Mouse (Mus musculus) liver, embryonic 14.5 days (tissue): ENCODE measurements at regions not wholly inside any gene's neighbourhood (a gene's known extent, or its start where the extent isn't known, plus 50 kb on each side); places are given as distances from the start of the nearest gene placed in this dataset.

Experiments
- ATAC-seq: fragments of 200-750 bp; cut with Nextera tagmentation; 2 replicates; pipeline ENCODE4 v1.8.0; 2017; ENCODE audit warnings: moderate number of reproducible peaks, mild to moderate bottlenecking, moderate library complexity; ENCODE audit not compliant: insufficient read depth
- DNase-seq, 3 experiments: peaks; one replicate each; pipeline ENCODE4 v3.0.0-alpha.2; 2012 to 2013; ENCODE audit warnings: low read depth in 3 of 3, low spot score in 3 of 3
- H3K27ac ChIP-seq: fragments of 300-500 bp; sonication (generic); 2 replicates; pipeline ENCODE4 v1.5.1; 2014; ENCODE audit warnings: moderate library complexity, mild to moderate bottlenecking, control low read depth, inconsistent platforms
- H3K27me3 ChIP-seq: fragments of 300-500 bp; sonication (generic); 2 replicates; pipeline ENCODE4 v1.6.1; 2014; ENCODE audit warnings: mild to moderate bottlenecking, low read length, moderate library complexity; ENCODE audit not compliant: control insufficient read depth, insufficient read depth
- H3K36me3 ChIP-seq: fragments of 300-500 bp; sonication (generic); replicated peaks from 2 replicates; pipeline ENCODE4 v1.6.1; 2014; ENCODE audit warnings: low read depth; ENCODE audit not compliant: control insufficient read depth, insufficient read depth
- H3K4me1 ChIP-seq, 2 experiments: fragments of 200-500 bp in 1 of 2; fragments of 300-500 bp in 1 of 2; sonication (generic) in 1 of 2; replicated peaks; 2 replicates each; pipeline ENCODE4 v1.6.1; 2012 to 2014; ENCODE audit warnings: antibody characterized with exemption in 1 of 2, inconsistent platforms in 1 of 2, low read length in 1 of 2; ENCODE audit not compliant: control insufficient read depth in 2 of 2, insufficient read depth in 2 of 2
- H3K4me2 ChIP-seq: fragments of 300-500 bp; sonication (generic); 2 replicates; pipeline ENCODE4 v1.6.1; 2014; ENCODE audit warnings: low read depth, mild to moderate bottlenecking, control low read depth, moderate library complexity
- H3K4me3 ChIP-seq, 2 experiments: fragments of 200-500 bp in 1 of 2; fragments of 300-500 bp in 1 of 2; sonication (generic) in 1 of 2; 2 replicates each; pipeline ENCODE4 v1.5.1; 2012 to 2014; ENCODE audit warnings: low read depth in 2 of 2, low read length in 2 of 2, mild to moderate bottlenecking in 2 of 2, control low read depth in 1 of 2, inconsistent platforms in 1 of 2, moderate library complexity in 1 of 2; ENCODE audit not compliant: insufficient read depth in 1 of 2
- H3K9ac ChIP-seq: fragments of 300-500 bp; sonication (generic); replicated peaks from 2 replicates; pipeline ENCODE4 v1.6.1; 2014; ENCODE audit warnings: mild to moderate bottlenecking, control low read depth, moderate library complexity
- H3K9me3 ChIP-seq: fragments of 300-500 bp; sonication (generic); 2 replicates; pipeline ENCODE4 v1.6.1; 2016; ENCODE audit warnings: low read length, mixed read lengths; ENCODE audit not compliant: control insufficient read depth
- CTCF ChIP-seq: IDR thresholded peaks from 2 replicates; pipeline ENCODE4 v1.5.1; 2016; ENCODE audit warnings: antibody characterized with exemption, low read depth, control low read depth
- EP300 ChIP-seq: IDR thresholded peaks from 2 replicates; pipeline ENCODE4 v1.6.1; 2016; ENCODE audit warnings: antibody characterized with exemption, low read depth
- whole genome bisulfite sequencing: fragments of 180-500 bp; shearing (Covaris S2); extraction: QIAGEN DNeasy Blood & Tissue Kit; methylation state at CpG from one replicate; pipeline ENCODE4 v1.1.7; 2014; ENCODE audit not compliant: insufficient replicate concordance; 5-methylcytosine and 5-hydroxymethylcytosine counted together

GRCm38 (mm10) chr12:106956266-106956665, 532.2 kb upstream of the 3110018I06Rik start:
- no peaks in the 10 kb centered on the region for H3K4me1 ChIP-seq

DNA sequence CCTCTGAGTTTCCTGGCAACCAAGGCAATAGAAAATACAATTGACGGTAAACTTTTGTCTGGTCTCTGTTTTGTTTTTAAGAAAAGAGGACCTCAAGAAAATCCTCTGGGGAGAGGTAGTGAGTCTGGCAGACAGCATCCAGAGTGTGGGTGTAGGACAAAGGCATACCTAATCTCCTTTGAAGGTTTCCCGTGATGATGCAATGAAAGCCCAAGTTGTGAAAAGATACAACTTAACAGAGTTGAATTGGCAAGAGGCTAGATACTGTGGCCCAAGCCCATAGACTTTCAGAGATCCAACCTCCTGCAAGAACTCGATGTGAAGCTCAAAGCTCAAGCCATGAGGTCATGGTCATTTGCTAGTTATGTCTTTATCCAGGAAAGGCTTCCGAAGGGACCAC, 526.4 kb upstream of the 3110018I06Rik start:
- TF ChIP-seq CTCF (no peak), EP300 (no peak)
- WGBS: 60% methylated on average over 4 of the region's 4 CpGs
- no peaks in the 10 kb centered on the region for H3K4me1 ChIP-seq
- DNase-seq: no peak
- no peak overlapping the region for H3K4me3 ChIP-seq
- H3K27ac ChIP-seq: no peak overlapping the region
- no peak overlapping the region for H3K9ac ChIP-seq
- H3K9me3 ChIP-seq: no peaks in the 10 kb centered on the region
- no peak for ATAC-seq
- no peak overlapping the region for H3K4me2 ChIP-seq
- H3K36me3 ChIP-seq: no peaks in the 10 kb centered on the region
- no peaks in the 10 kb centered on the region for H3K27me3 ChIP-seq

More at GRCm38 (mm10) chr12:106956266-106956665, 532.2 kb upstream of the 3110018I06Rik start:
- Histone ChIP-seq H3K27me3 (no peaks in the 10 kb centered on the region), H3K4me2 (no peak overlapping the region), H3K27ac (no peak overlapping the region), H3K4me3 (no peak overlapping the region), H3K9me3 (no peaks in the 10 kb centered on the region), H3K9ac (no peak overlapping the region), H3K36me3 (no peaks in the 10 kb centered on the region)
- 61% methylated on average over 6 of the region's 6 CpGs for WGBS
- DNase-seq: no peak
- TF ChIP-seq CTCF: no peak
- no peak for TF ChIP-seq EP300
- ATAC-seq: no peak

GRCm38 (mm10) chr12:106963762-106964161, 524.7 kb upstream of the 3110018I06Rik start:
- H3K9me3 ChIP-seq: no peaks in the 10 kb centered on the region
- no peak overlapping the region for H3K27ac ChIP-seq
- no peak overlapping the region for H3K4me3 ChIP-seq
- H3K27me3 ChIP-seq: no peaks in the 10 kb centered on the region
- no peak overlapping the region for H3K9ac ChIP-seq
- no peak overlapping the region for H3K4me2 ChIP-seq
- TF ChIP-seq EP300 (no peak), CTCF (peak; percentile 46)
- ATAC-seq (no peak), DNase-seq (no peak)
- H3K36me3 ChIP-seq: no peaks in the 10 kb centered on the region
- H3K4me1 ChIP-seq: no peaks in the 10 kb centered on the region
- WGBS: 44% methylated on average over 5 of the region's 5 CpGs

- Histone ChIP-seq H3K4me1 (no peaks in the 10 kb centered on the region), H3K27me3 (no peaks in the 10 kb centered on the region), H3K36me3 (no peaks in the 10 kb centered on the region), H3K9me3 (no peaks in the 10 kb centered on the region), H3K27ac (no peak overlapping the region), H3K9ac (no peak overlapping the region), H3K4me3 (no peak overlapping the region), H3K4me2 (no peak overlapping the region)
- WGBS: 59% methylated on average over 5 of the region's 5 CpGs
- ATAC-seq: no peak
- no peak for DNase-seq
- TF ChIP-seq EP300 (no peak), CTCF (no peak)
Observed at GRCm38 (mm10) chr12:106969873-106970272, 518.6 kb upstream of the 3110018I06Rik start.

- Histone ChIP-seq H3K9ac (no peak overlapping the region), H3K27ac (no peak overlapping the region), H3K4me2 (no peak overlapping the region), H3K9me3 (no peaks in the 10 kb centered on the region), H3K36me3 (no peaks in the 10 kb centered on the region), H3K4me1 (no peaks in the 10 kb centered on the region), H3K27me3 (no peaks in the 10 kb centered on the region), H3K4me3 (no peak overlapping the region)
- WGBS: 40% methylated on average over 3 of the region's 3 CpGs
- ATAC-seq: no peak
- no peak for DNase-seq
- no peak for TF ChIP-seq EP300
- no peak for TF ChIP-seq CTCF
Observed at GRCm38 (mm10) chr12:106992421-106992820, 496.0 kb upstream of the 3110018I06Rik start.

DNA sequence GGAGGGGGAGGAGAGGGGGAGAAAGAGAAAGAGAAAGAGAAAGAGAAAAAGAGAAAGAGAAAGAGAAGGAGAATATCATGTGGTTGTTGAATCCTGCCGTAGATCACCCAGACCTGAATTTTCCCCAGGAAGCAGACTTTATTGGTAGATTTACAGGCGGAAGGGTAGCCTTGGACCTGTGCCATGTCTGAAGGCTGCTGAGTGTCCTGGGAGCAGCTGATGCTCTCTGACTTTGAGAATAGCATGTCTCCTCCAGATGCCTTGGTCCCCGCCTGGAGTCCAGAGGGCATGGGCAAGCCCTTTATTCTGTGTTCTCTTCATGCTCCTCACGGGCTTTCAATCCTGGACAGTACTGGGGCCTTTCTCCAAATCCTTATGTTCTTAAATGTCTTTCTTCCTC, 495.4 kb upstream of the 3110018I06Rik start:
- H3K27me3 ChIP-seq: no peaks in the 10 kb centered on the region
- 67% methylated on average over 4 of the region's 4 CpGs for WGBS
- H3K4me1 ChIP-seq: no peaks in the 10 kb centered on the region
- ATAC-seq: no peak
- no peaks in the 10 kb centered on the region for H3K9me3 ChIP-seq
- no peak for DNase-seq
- H3K36me3 ChIP-seq: no peaks in the 10 kb centered on the region
- no peak overlapping the region for H3K27ac ChIP-seq
- no peak overlapping the region for H3K4me3 ChIP-seq
- TF ChIP-seq EP300 (no peak), CTCF (no peak)
- no peak overlapping the region for H3K9ac ChIP-seq
- no peak overlapping the region for H3K4me2 ChIP-seq
